Mouse (Mus musculus) adrenal gland, adult 2 months (tissue): Measurements from ENCODE around the gene Wnk2. TPM values are rescaled to one million over a fixed set of nuclear protein-coding genes. Genes with fewer than 3 reads are reported as not detected.

Experiments used
- DNase-seq: peaks from one replicate; pipeline ENCODE4 v3.0.0; 2021
- polyA plus RNA-seq: library from polyadenylated mRNA; depleted of rRNA; stranded (reverse); fragments of >200 nt; gene quantifications from 2 replicates; pipeline ENCODE4 v1.2.3, GENCODE M21; 2012
- total RNA-seq, 2 experiments: library from RNA; stranded (reverse); gene quantifications; 2 replicates each; pipeline ENCODE4 v1.2.3; 2021

Wnk2 gene
- total and polyA plus RNA-seq, 3 experiments, result 2.5 to 4.2 (median 3.2) TPM

- no peak for DNase-seq
Measured at GRCm38 (mm10) chr13:49042371-49042770, 105.4 kb downstream of the Wnk2 start.

GRCm38 (mm10) chr13:49036928-49037574 is 110.8 kb downstream of the Wnk2 start:
- no peak for DNase-seq

GRCm38 (mm10) chr13:49036436-49036835 is 111.4 kb downstream of the Wnk2 start:
- no peak for DNase-seq

GRCm38 (mm10) chr13:49031029-49031428 is 116.8 kb downstream of the Wnk2 start:
- no peak for DNase-seq

- no peak for DNase-seq
Measured at GRCm38 (mm10) chr13:49028757-49029539, 118.9 kb downstream of the Wnk2 start.

GRCm38 (mm10) chr13:49027057-49027456 is 120.8 kb downstream of the Wnk2 start:
- no peak for DNase-seq

- DNase-seq, result no peak
Measured at GRCm38 (mm10) chr13:49025521-49025920, 122.3 kb downstream of the Wnk2 start.

GRCm38 (mm10) chr13:49024763-49025162 is 123.1 kb downstream of the Wnk2 start:
- DNase-seq, result no peak

GRCm38 (mm10) chr13:49021693-49022092 is 126.1 kb downstream of the Wnk2 start:
- peak; percentile 21 for DNase-seq

- no peak for DNase-seq
Measured at GRCm38 (mm10) chr13:49020152-49020551, 127.7 kb downstream of the Wnk2 start.

GRCm38 (mm10) chr13:49017375-49017774 is 130.4 kb downstream of the Wnk2 start:
- no peak for DNase-seq

- peak; percentile 62 for DNase-seq
Measured at GRCm38 (mm10) chr13:49016311-49016761, 131.5 kb downstream of the Wnk2 start.

GRCm38 (mm10) chr13:49015366-49016306 is 132.2 kb downstream of the Wnk2 start:
- DNase-seq, result no peak

- no peak for DNase-seq
Measured at GRCm38 (mm10) chr13:49013206-49013794, 134.5 kb downstream of the Wnk2 start.

GRCm38 (mm10) chr13:49001691-49002090 is 146.1 kb downstream of the Wnk2 start:
- peak; percentile 84 for DNase-seq

GRCm38 (mm10) chr13:48998591-48998990 is 149.2 kb downstream of the Wnk2 start:
- DNase-seq, result peak; percentile 66

GRCm38 (mm10) chr13:48996731-48997130 is 151.1 kb downstream of the Wnk2 start:
- DNase-seq, result no peak

GRCm38 (mm10) chr13:48994903-48995302 is 152.9 kb downstream of the Wnk2 start:
- DNase-seq, result no peak

GRCm38 (mm10) chr13:48992914-48993313 is 154.9 kb downstream of the Wnk2 start:
- no peak for DNase-seq

GRCm38 (mm10) chr13:48990138-48990537 is 157.7 kb downstream of the Wnk2 start:
- no peak for DNase-seq
